Mouse (Mus musculus) myocyte (in vitro differentiated cells): Measurements from ENCODE around the gene Zfp27. TPM values are rescaled to one million over a fixed set of nuclear protein-coding genes. Genes with fewer than 3 reads are reported as not detected.

Experiments used
- H3K27me3 ChIP-seq: one replicate; pipeline ENCODE4 v1.6.1; 2011; ENCODE audit not compliant: control insufficient read depth, insufficient read depth, insufficient read length
- H3K36me3 ChIP-seq: one replicate; pipeline ENCODE4 v1.6.1; 2011; ENCODE audit not compliant: control insufficient read depth, insufficient read depth
- H3K4me2 ChIP-seq: one replicate; pipeline ENCODE4 v1.6.1; 2011; ENCODE audit warnings: low read depth, control low read depth
- H3K4me3 ChIP-seq: one replicate; pipeline ENCODE4 v1.5.1; 2011; ENCODE audit warnings: mild to moderate bottlenecking, control low read depth, moderate library complexity
- H3K79me2 ChIP-seq: one replicate; pipeline ENCODE4 v1.6.1; 2011; ENCODE audit not compliant: control insufficient read depth, insufficient read depth
- H3ac ChIP-seq: one replicate; pipeline ENCODE4 v1.6.1; 2011; ENCODE audit not compliant: control insufficient read depth, insufficient read length
- CEBPB ChIP-seq: IDR thresholded peaks from 2 replicates; pipeline ENCODE4 v1.6.1; 2011; ENCODE audit warnings: mild to moderate bottlenecking, moderate library complexity; ENCODE audit not compliant: poor library complexity, insufficient read depth, severe bottlenecking
- E2F4 ChIP-seq: IDR thresholded peaks from one replicate; pipeline ENCODE4 v1.6.1; 2011; ENCODE audit warnings: mild to moderate bottlenecking, control low read depth, moderate library complexity; ENCODE audit not compliant: insufficient read depth
- MAX ChIP-seq: IDR thresholded peaks from one replicate; pipeline ENCODE4 v1.6.1; 2011; ENCODE audit warnings: low read depth, mild to moderate bottlenecking, control low read depth
- MYOD1 ChIP-seq, 3 experiments: IDR thresholded peaks; one replicate each; pipeline ENCODE4 v1.6.1; 2011; ENCODE audit warnings: control low read depth in 2 of 3, low read depth in 2 of 3, mild to moderate bottlenecking in 2 of 3, moderate library complexity in 1 of 3; ENCODE audit not compliant: insufficient read length in 2 of 3, control insufficient read depth in 1 of 3
- MYOG ChIP-seq, 3 experiments: IDR thresholded peaks; one replicate each; pipeline ENCODE4 v1.6.1; 2011; ENCODE audit warnings: control low read depth in 2 of 3, low read depth in 2 of 3, mild to moderate bottlenecking in 2 of 3; ENCODE audit not compliant: insufficient read length in 2 of 3, control insufficient read depth in 1 of 3, insufficient read depth in 1 of 3
- POLR2A ChIP-seq: IDR thresholded peaks from one replicate; pipeline ENCODE4 v1.6.1; 2011; ENCODE audit warnings: low read depth, mild to moderate bottlenecking, control low read depth, moderate library complexity; ENCODE audit not compliant: insufficient read length
- POLR2AphosphoS2 ChIP-seq: IDR thresholded peaks from one replicate; pipeline ENCODE4 v1.6.1; 2011; ENCODE audit warnings: low read depth, control low read depth; ENCODE audit not compliant: insufficient read length
- REST ChIP-seq: IDR thresholded peaks from one replicate; pipeline ENCODE4 v1.6.1; 2011; ENCODE audit warnings: mild to moderate bottlenecking, control low read depth, moderate library complexity; ENCODE audit not compliant: insufficient read depth, insufficient read length
- SRF ChIP-seq: IDR thresholded peaks from one replicate; pipeline ENCODE4 v1.6.1; 2011; ENCODE audit warnings: low read depth; ENCODE audit not compliant: control insufficient read depth, insufficient read length
- TCF12 ChIP-seq: IDR thresholded peaks from one replicate; pipeline ENCODE4 v1.6.1; 2011; ENCODE audit warnings: mild to moderate bottlenecking, control low read depth; ENCODE audit not compliant: poor library complexity, insufficient read depth, severe bottlenecking
- TCF3 ChIP-seq: IDR thresholded peaks from one replicate; pipeline ENCODE4 v1.6.1; 2011; ENCODE audit warnings: low read depth, control low read depth; ENCODE audit not compliant: insufficient read length
- USF1 ChIP-seq: IDR thresholded peaks from one replicate; pipeline ENCODE4 v1.6.1; 2011; ENCODE audit warnings: low read depth, mild to moderate bottlenecking, control low read depth, moderate library complexity
- polyA plus RNA-seq: library from polyadenylated mRNA; unstranded; fragments of >200 nt; fragmentation: generic; extraction: Trizol; gene quantifications from one replicate; pipeline ENCODE4 v1.2.1, GENCODE M21; 2012; ENCODE audit warnings: missing spikeins

Gene Zfp27
- polyA plus RNA-seq, 1 experiment, result 3.9 TPM

- Histone ChIP-seq H3K27me3 (no peaks in the 10 kb centered on the region), H3ac (no peak overlapping the region), H3K4me3 (peak overlapping the region; percentile 65), H3K79me2 (peaks cover 18% of the 10 kb centered on the region), H3K4me2 (no peak overlapping the region), H3K36me3 (peaks cover 19% of the 10 kb centered on the region)
- TF ChIP-seq POLR2AphosphoS2 (no peak), MYOD1 (IDR thresholded peaks at IDR 0.05; ENCODE audit: control insufficient read depth in 1 of 3, insufficient read length in 2 of 3, low read depth in 2 of 3) (no peak), REST (no peak), MAX (no peak), E2F4 (no peak), TCF3 (no peak), POLR2A (no peak), CEBPB (no peak), USF1 (no peak), TCF12 (no peak), SRF (no peak)
These were observed 3.9 kb upstream of the Zfp27 start for GRCm38 (mm10) chr7:29910252-29910651.

GRCm38 (mm10) chr7:29908130-29908950 is 2.0 kb upstream of the Zfp27 start, which contains the start of gene Zfp383:
Gene Zfp383 (plus strand): TSS chr7:29908223.
- H3K4me2 ChIP-seq, result peak within 1 kb of the TSS; percentile 86
- H3K79me2 ChIP-seq, result peaks cover 22% of the 10 kb centered on the region
- H3ac ChIP-seq, result peak within 1 kb of the TSS; percentile 6
- H3K27me3 ChIP-seq, result no peaks in the 10 kb centered on the region
- H3K36me3 ChIP-seq, result peaks cover 7% of the 10 kb centered on the region
- H3K4me3 ChIP-seq, result peak within 1 kb of the TSS; percentile 65
- TF ChIP-seq MYOG (IDR thresholded peaks at IDR 0.05; ENCODE audit: control insufficient read depth in 1 of 3, insufficient read depth in 1 of 3, insufficient read length in 2 of 3, low read depth in 2 of 3), result no peak
- TF ChIP-seq TCF3, result no peak
- TF ChIP-seq REST, result no peak
- TF ChIP-seq USF1, result no peak
- no peak for TF ChIP-seq SRF
- no peak for TF ChIP-seq TCF12
- TF ChIP-seq POLR2AphosphoS2, result no peak
- TF ChIP-seq MYOD1 (IDR thresholded peaks at IDR 0.05; ENCODE audit: control insufficient read depth in 1 of 3, insufficient read length in 2 of 3, low read depth in 2 of 3), result no peak
- no peak for TF ChIP-seq MAX
- no peak for TF ChIP-seq CEBPB
- peak; percentile 57 for TF ChIP-seq POLR2A
- TF ChIP-seq E2F4, result peak; percentile 79

GRCm38 (mm10) chr7:29907206-29907605 is 834 bp upstream of the Zfp27 start:
- H3K4me2 ChIP-seq, result no peak overlapping the region
- H3K36me3 ChIP-seq, result no peaks in the 10 kb centered on the region
- no peak overlapping the region for H3K4me3 ChIP-seq
- no peaks in the 10 kb centered on the region for H3K27me3 ChIP-seq
- TF ChIP-seq USF1 (no peak), POLR2A (no peak), CEBPB (no peak), SRF (no peak), MYOD1 (IDR thresholded peaks at IDR 0.05; ENCODE audit: control insufficient read depth in 1 of 3, insufficient read length in 2 of 3, low read depth in 2 of 3) (no peak), E2F4 (no peak), MAX (no peak), MYOG (IDR thresholded peaks at IDR 0.05; ENCODE audit: control insufficient read depth in 1 of 3, insufficient read depth in 1 of 3, insufficient read length in 2 of 3, low read depth in 2 of 3) (no peak), TCF12 (no peak), TCF3 (no peak), POLR2AphosphoS2 (no peak), REST (no peak)
- H3ac ChIP-seq, result no peak overlapping the region
- peaks cover 22% of the 10 kb centered on the region for H3K79me2 ChIP-seq

DNA sequence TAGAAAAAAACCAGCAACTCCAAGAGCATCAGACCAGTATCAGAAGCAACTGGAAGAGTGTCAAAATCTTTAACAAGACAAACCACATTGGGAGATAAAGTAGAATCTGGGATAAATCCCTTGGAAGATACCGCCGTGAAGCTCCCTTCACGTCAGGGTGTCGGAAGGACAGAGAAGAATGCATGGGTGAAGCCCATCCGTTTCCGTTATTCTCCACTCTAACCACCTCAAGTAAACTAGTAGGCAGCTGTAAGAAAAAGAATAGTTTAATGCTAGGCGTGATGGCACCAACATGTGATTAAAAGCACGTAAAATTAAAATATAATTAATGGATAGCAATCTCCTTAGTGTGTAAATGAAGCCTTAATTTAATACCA is 298 bp upstream of the Zfp27 start:
- peak overlapping the region; percentile 41 for H3K4me3 ChIP-seq
- no peaks in the 10 kb centered on the region for H3K36me3 ChIP-seq
- H3ac ChIP-seq, result peak overlapping the region; percentile 40
- no peak for TF ChIP-seq POLR2A
- no peak for TF ChIP-seq MAX
- TF ChIP-seq MYOD1 (IDR thresholded peaks at IDR 0.05; ENCODE audit: control insufficient read depth in 1 of 3, insufficient read length in 2 of 3, low read depth in 2 of 3), result no peak
- no peak for TF ChIP-seq USF1
- TF ChIP-seq E2F4, result no peak
- no peak for TF ChIP-seq CEBPB
- TF ChIP-seq SRF, result no peak
- no peak for TF ChIP-seq POLR2AphosphoS2
- TF ChIP-seq MYOG (IDR thresholded peaks at IDR 0.05; ENCODE audit: control insufficient read depth in 1 of 3, insufficient read depth in 1 of 3, insufficient read length in 2 of 3, low read depth in 2 of 3), result no peak
- H3K79me2 ChIP-seq, result peaks cover 22% of the 10 kb centered on the region
- no peaks in the 10 kb centered on the region for H3K27me3 ChIP-seq
- peak overlapping the region; percentile 96 for H3K4me2 ChIP-seq
